Mouse (Mus musculus): Measurements from ENCODE around the gene Nfu1.

DNA sequence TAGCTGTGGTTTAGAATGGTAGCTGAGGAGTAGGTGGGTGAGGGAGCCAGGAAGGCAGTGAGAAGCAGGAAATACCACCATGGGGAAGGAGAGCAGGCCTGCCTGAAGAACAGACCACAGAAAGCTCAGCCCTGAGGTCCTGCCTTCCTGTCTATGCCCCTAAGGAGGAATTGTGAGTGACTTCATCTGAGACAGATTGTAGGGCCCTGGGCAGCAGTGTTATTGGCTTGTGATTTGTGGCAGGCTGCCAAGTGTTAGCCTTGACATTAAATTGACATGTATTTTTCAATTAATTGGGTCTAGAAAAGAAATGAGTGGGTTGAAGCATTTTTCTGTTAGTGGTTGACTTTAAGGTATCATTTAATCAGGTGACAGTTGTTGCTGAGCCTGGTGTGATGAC is 19.8 kb downstream of the Nfu1 start:
- no peak for TF ChIP-seq POLR2A (IDR thresholded peaks at IDR 0.05; ENCODE audit: low read depth, low read length)
- no peak for TF ChIP-seq CTCF (conservative IDR thresholded peaks at IDR 0.05; ENCODE audit: insufficient read depth, insufficient read length, low read depth, low read length)

Data from kidney, adult 2 months (tissue).